Mouse (Mus musculus) kidney, adult 2 months (tissue): ENCODE data around the gene Slc26a3.

Source experiments
- CTCF ChIP-seq: fragments of 200-500 bp; conservative IDR thresholded peaks from 2 replicates; pipeline ENCODE4 v1.5.1; 2011; ENCODE audit warnings: low read depth, mild to moderate bottlenecking, control low read depth, low read length, moderate library complexity, mixed read lengths; ENCODE audit not compliant: insufficient read depth, insufficient read length
- POLR2A ChIP-seq: fragments of 200-500 bp; IDR thresholded peaks from one replicate; pipeline ENCODE4 v1.6.1; 2011; ENCODE audit warnings: low read depth, low read length, control low read depth

GRCm38 (mm10) chr12:31376326-31376950 is 14.2 kb upstream of the Slc26a3 start:
- TF ChIP-seq CTCF (peak; percentile 49), POLR2A (no peak)
